Mouse (Mus musculus) granulocyte monocyte progenitor cell, adult 5-6 weeks (primary cell): ENCODE results near the gene Mosmo. TPM values are rescaled to one million over a fixed set of nuclear protein-coding genes. Genes with fewer than 3 reads are reported as not detected.
A peak's percentile ranks its signal among the peaks of the same experiment; 100 is the strongest.
"Not testable (repeated sequence)": the region's sequence is repeated elsewhere in the genome, so short reads cannot be mapped to it uniquely, and the experiment has no call there.

ENCODE experiments used
- ATAC-seq: replicated peaks from 2 replicates; pipeline ENCODE4 v1.8.0; 2016; ENCODE audit warnings: mild to moderate bottlenecking, moderate TSS enrichment, inconsistent platforms; ENCODE audit not compliant: poor library complexity, severe bottlenecking
- total RNA-seq, 2 experiments: library from RNA; stranded (forward) in 1 of 2; stranded (reverse) in 1 of 2; fragments of 200-712, 200-1000 nt in 1 of 2; fragments of >200 nt in 1 of 2; fragmentation: Nextera tagmentation in 1 of 2; gene quantifications; 2 replicates each; pipeline ENCODE4 v1.2.3; 2014 to 2017

The Mosmo gene
- total RNA-seq, 2 experiments from 2014 or later: 12.7 to 16.8 TPM

DNA sequence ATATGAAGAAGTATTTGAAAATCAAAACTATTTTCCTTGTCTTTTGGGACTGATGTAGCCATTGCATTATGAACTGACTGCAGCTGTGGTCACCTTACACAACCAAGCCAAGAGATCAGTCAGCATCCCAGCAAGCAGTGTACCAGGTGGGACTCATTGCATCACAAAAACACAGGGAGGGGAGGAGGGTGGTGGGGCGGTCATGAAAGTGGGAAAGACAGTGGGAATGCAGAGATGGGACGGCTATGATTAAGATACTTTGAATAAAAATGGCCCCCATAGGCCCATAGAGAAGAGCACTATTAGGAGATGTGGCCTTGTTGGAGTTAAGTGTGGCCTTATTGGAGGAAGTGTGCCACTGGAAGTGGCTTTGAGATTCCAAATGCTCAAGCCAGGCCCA, 18.9 kb downstream of the Mosmo start:
- ATAC-seq: no peak

GRCm38 (mm10) chr7:120699586-120699985, 22.2 kb downstream of the Mosmo start:
- no peak for ATAC-seq

DNA sequence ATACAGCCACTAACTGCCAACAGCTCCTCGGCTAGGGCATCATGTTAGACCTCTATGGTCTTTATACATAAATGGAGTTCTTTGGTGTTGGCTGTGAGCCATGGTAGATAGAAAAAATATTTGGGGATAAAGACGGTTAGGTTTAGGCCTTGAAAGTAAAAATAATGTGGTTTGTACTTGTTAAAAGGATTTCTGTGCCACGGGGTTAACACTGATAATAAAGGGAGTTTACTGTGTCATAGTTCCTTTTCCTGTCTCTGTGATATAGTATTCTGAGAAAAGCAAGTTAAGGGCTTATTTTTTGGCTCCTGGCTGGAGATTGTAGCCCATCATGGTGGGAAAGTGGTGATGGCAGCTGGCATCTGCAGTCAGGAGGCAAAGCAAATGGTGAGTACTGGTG, 26.5 kb downstream of the Mosmo start:
- no peak for ATAC-seq

DNA sequence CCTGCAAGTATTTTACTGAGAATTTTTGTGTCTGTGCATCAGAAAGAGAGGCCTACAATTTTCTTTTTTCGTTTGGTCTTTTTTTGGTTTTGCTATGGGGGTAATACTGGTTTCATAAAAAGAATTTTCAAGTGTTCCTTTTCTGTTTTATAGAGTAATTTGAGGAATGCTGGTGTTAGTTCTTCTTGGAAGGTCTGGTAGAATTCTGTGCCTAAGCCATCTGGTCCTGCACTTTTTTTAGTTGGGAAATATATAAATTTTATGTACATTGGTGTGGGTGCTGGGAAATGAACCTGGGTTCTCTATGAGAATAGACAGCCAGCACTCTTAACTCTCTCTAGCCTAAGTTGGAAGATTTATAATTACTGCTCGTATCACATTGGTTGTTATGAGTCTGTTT, 34.7 kb downstream of the Mosmo start:
- no peak for ATAC-seq

DNA sequence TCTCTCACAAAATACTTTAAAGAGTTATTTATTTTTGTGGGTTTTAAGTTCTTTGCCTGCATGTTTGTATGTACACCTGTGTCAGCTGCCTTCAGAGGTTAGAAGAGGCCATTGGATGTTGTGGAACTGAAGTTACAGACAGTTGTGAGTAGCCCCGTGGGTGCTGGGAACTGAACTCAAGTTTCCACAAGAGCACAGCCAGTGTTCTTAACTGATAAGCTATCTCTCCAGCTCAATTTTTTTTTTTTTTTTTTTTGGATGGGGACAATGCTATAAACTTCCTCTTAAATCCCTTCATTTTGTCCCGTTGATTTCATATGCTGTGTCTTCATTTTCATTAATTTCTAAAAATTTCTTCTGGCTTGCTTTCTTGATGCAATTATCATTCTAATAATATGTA, 35.8 kb downstream of the Mosmo start:
- no peak for ATAC-seq

DNA sequence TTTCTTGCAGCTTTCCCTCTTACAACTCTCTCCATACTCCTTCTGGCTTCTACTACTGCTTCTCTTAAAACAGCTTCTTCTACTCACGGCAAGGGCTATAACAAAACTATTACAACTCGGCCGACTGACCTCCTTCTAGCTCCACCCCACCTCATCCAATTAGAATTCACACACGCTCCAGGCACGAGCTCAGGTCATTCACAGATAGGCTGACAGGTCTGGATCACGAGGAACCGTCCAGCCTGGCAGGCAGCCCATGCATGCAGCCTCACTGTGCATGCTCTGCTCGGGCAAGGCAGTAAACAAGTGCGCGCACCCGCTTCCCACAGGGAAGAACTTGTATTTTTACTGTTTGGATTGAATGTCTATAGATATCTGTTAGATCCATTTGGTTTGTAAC, 36.5 kb downstream of the Mosmo start:
- not testable (repeated sequence) for ATAC-seq

DNA sequence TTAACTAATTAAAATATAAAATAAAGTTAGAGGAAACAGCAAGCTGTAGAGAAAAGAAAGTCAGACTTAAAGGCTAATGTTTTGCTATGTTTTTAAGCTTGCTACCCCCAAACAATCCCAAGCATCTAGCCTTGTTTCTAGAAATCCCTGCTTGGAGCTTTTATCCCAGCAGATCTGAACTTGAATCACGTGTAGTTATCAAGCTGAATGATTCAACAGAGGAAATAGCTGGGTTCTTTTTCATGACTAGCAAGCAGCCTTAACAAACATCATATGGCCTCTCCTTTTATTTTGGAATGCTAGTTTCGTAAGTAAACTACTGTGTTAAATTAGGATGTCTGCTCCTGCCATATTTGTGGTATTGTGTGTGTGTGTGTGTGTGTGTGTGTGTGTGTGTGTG, 39.8 kb downstream of the Mosmo start:
- ATAC-seq: no peak

DNA sequence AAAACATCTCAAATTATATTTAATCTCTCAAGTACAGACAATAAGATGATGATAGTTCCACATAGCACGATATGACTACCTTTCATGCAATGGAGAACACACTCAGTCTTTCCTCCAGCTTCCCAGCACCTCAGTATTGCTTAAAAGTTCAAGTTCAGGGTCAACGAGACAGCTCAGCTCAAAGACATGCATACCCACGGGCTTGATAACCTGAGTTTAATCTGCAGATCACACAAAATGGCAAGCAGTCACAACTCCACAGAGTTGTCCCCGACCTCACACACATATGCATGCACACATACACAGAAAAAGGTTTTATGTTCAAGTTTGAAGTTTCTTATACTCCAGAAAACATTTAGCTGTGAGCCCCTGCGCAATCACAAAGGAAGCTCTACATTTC, 43.6 kb downstream of the Mosmo start:
- ATAC-seq: no peak

DNA sequence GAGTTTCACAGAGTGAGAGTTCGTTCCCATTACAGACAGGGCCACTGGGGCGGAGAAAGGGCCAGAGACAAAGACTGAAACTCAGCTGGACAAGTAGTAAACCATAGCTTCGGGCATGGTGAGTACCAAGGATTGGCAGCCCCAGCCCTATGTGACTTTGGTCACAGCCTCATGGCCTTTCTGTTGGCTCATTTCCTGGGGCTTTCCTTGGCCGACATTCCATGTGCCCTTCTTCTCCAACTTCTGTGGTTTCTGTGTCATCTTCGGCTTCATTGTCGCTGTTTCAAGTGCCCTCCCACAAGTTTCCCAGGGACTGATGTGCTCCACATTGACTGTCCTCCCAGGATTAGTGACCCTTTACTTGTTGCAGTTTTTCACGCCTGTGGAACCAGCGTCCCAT, 44.0 kb downstream of the Mosmo start:
- ATAC-seq: no peak

GRCm38 (mm10) chr7:120722063-120722462, 44.6 kb downstream of the Mosmo start:
- no peak for ATAC-seq

GRCm38 (mm10) chr7:120722839-120723278, 45.4 kb downstream of the Mosmo start:
- no peak for ATAC-seq

- peak; percentile 70 for ATAC-seq
These were observed 50.2 kb downstream of the Mosmo start for GRCm38 (mm10) chr7:120727581-120727980.

- peak; percentile 70 for ATAC-seq
These were observed 52.2 kb downstream of the Mosmo start for GRCm38 (mm10) chr7:120729635-120730034.

DNA sequence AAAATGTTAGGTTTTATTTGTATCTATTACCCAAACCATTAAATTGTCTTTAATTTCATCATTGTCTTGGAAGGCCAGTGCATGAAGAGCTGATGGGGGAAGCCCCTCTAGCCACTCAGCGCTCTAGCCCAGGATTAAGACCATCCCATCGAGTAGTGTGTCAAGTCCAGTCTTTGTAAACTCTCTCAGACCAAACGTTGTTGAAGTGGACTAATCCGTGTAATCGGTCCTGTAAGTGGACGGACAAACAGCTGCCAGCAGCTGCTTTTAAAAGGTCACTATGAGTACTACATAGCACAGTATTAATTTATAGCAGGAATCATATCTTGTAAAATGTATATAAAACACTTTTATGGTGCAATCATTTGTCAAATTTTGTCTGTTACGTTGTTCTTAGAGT, 55.5 kb downstream of the Mosmo start:
- ATAC-seq: no peak

DNA sequence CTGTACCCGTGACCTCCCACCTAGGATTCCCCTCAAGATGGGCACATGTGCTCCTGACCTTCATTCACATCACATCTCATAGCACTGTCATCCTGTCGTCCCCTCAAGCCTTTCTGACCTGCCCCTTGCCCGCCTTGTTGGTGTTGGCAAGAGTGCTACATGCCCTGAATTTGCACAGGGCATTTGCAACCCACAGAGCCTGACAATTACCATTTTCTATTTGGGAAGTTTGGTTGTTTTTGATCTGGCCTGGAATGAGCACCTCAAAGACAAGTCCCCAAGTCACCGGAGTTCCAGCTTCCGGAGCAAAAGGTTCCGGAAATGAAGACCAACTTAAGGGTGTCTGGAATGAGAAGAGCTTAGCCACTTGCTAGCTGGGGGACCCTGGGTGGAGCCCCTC, 61.6 kb downstream of the Mosmo start, which contains the start of gene Vwa3a:
TSS of gene Vwa3a (plus strand) at position 301 of the 400 bp plus-strand sequence.
- ATAC-seq: no peak

- ATAC-seq: no peak
These were observed 62.2 kb downstream of the Mosmo start for GRCm38 (mm10) chr7:120739558-120740101.

DNA sequence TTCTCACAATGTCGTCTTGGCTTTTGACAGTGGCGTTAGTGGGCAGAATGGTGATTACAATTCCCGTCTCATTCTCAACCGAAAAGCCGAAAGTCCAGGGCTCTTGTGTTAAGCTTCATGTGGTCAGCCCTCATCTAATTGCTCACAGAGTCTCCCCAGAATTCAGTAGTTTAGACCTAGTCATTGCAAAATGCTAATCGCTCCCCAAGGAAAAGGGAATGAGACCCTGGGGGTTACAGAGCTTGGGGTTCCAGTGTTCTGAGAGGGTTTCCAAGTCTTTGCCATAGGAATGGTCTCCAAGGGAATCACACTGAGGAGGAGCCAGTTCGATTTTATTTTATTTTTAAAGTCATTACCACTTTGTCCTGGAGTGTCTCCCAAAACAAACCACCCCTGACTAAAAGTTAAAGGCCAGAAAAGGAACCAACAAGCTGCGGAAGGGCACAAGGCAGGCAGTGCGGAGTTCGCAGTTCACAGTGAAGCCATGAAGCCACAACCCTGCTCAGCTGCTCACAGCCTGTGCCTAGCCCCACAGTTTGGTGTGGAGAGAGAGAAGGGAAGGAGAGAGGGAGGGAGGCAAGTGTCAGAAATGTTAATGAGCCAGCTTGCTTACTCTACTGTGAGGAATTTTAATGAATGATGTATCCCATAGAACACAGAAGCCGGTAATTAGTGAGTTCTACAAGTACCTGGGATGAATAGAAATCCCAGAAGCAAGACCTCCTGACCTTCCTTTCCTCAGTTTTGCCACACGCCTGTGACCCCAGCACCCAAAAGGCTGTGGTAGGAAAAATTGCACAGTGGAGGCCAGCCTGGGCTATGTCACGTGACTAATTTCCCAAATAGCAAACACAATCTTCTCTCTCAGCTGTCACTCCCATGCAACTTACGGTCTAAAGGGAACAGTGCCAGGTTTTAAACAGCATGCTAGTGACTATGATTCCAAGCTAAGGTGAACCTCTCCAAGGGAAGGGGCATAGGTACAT, 66.2 kb downstream of the Mosmo start:
- ATAC-seq: no peak

DNA sequence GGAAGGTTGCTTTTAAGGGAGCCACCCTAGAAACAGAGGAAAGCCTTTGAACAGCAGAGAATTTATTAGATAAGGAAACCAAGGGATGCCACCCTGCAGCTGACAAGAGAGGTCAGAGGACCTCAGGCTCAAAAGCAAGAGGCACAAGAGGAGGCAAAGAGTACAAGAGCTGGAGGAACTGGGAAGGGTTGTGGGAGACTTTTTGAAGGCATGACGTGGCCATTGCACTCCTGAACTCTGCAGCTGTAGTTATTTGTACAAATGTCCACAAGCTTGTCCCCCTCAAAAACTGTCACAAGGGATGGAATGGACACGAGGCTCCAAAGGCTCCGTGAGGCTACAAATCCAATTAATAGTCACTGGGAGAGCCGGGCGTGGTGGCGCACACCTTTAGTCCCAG, 67.2 kb downstream of the Mosmo start:
- ATAC-seq: no peak

GRCm38 (mm10) chr7:120746029-120746428, 68.6 kb downstream of the Mosmo start:
- ATAC-seq: no peak

GRCm38 (mm10) chr7:120746821-120747220, 69.4 kb downstream of the Mosmo start:
- no peak for ATAC-seq

- ATAC-seq: no peak
These were observed 71.1 kb downstream of the Mosmo start for GRCm38 (mm10) chr7:120748478-120748877.

DNA sequence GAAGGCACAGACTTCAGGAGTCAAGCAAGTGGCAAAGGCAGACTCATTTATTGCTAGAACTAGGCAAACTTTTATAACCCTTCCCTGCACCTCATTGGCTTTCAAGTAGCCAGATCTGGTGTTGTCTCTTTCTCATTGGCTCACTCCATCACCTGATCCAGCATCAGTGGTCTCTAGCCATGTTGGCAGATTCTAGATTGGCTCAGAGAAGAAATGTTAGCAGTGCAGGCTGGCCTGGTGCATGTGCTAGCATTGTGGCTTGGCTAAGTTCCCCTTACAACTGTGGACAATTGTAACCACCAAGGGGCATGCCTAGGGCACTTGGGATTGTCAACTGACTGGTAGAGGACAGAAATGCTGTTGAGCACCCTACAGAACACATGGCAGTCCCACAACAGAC, 73.9 kb downstream of the Mosmo start:
- peak; percentile 31; the same call in 1 of the 2 replicates for ATAC-seq
